Mouse (Mus musculus): ENCODE measurements at regions not wholly inside any gene's neighbourhood (a gene's known extent, or its start where the extent isn't known, plus 50 kb on each side); places are given as distances from the start of the nearest gene placed in this dataset.

GRCm38 (mm10) chr16:76453457-76454200 is 80.0 kb upstream of the Nrip1 start:
- 63% methylated on average over 11 of the region's 11 CpGs for WGBS
- H3K4me1 ChIP-seq (ENCODE audit: control insufficient read depth, insufficient read depth) = no peaks in the 10 kb centered on the region
- H3K9me3 ChIP-seq (replicated peaks; ENCODE audit: control insufficient read depth, low read length) = no peaks in the 10 kb centered on the region
- H3K9ac ChIP-seq (replicated peaks; ENCODE audit: low read depth, low read length) = no peak overlapping the region
- H3K36me3 ChIP-seq (replicated peaks; ENCODE audit: control insufficient read depth, insufficient read depth, low read length) = no peaks in the 10 kb centered on the region
- TF ChIP-seq CTCF (IDR thresholded peaks at IDR 0.05; ENCODE audit: low read depth) (no peak), EP300 (IDR thresholded peaks at IDR 0.05; ENCODE audit: low read depth) (no peak)
- H3K4me2 ChIP-seq (ENCODE audit: low read depth, low read length) = no peak overlapping the region
- H3K27ac ChIP-seq (ENCODE audit: low read depth) = no peak overlapping the region
- DNase-seq (ENCODE audit: low spot score) (no peak), ATAC-seq (ENCODE audit: insufficient read depth, low read depth) (no peak)
- no peaks in the 10 kb centered on the region for H3K27me3 ChIP-seq (ENCODE audit: control insufficient read depth, insufficient read depth, low read length)
- no peak overlapping the region for H3K4me3 ChIP-seq (ENCODE audit: low read depth, low read length)

- ATAC-seq (ENCODE audit: insufficient read depth, low read depth) = no peak
- no peaks in the 10 kb centered on the region for H3K27me3 ChIP-seq (ENCODE audit: control insufficient read depth, insufficient read depth, low read length)
- no peak overlapping the region for H3K9ac ChIP-seq (replicated peaks; ENCODE audit: low read depth, low read length)
- H3K9me3 ChIP-seq (replicated peaks; ENCODE audit: control insufficient read depth, low read length) = no peaks in the 10 kb centered on the region
- H3K4me3 ChIP-seq (ENCODE audit: low read depth, low read length) = no peak overlapping the region
- H3K36me3 ChIP-seq (replicated peaks; ENCODE audit: control insufficient read depth, insufficient read depth, low read length) = no peaks in the 10 kb centered on the region
- no peaks in the 10 kb centered on the region for H3K4me1 ChIP-seq (ENCODE audit: control insufficient read depth, insufficient read depth)
- no peak for DNase-seq (ENCODE audit: low spot score)
- WGBS = 25% methylated on average over 3 of the region's 3 CpGs
- H3K4me2 ChIP-seq (ENCODE audit: low read depth, low read length) = no peak overlapping the region
- TF ChIP-seq CTCF (IDR thresholded peaks at IDR 0.05; ENCODE audit: low read depth) (no peak), EP300 (IDR thresholded peaks at IDR 0.05; ENCODE audit: low read depth) (no peak)
- H3K27ac ChIP-seq (ENCODE audit: low read depth) = no peak overlapping the region
These were observed 75.1 kb upstream of the Nrip1 start for GRCm38 (mm10) chr16:76448773-76449172.

- Histone ChIP-seq H3K4me1 (ENCODE audit: control insufficient read depth, insufficient read depth) (no peaks in the 10 kb centered on the region), H3K4me2 (ENCODE audit: low read depth, low read length) (no peak overlapping the region), H3K36me3 (replicated peaks; ENCODE audit: control insufficient read depth, insufficient read depth, low read length) (no peaks in the 10 kb centered on the region), H3K9me3 (replicated peaks; ENCODE audit: control insufficient read depth, low read length) (no peaks in the 10 kb centered on the region), H3K9ac (replicated peaks; ENCODE audit: low read depth, low read length) (no peak overlapping the region), H3K27ac (ENCODE audit: low read depth) (no peak overlapping the region), H3K4me3 (ENCODE audit: low read depth, low read length) (no peak overlapping the region), H3K27me3 (ENCODE audit: control insufficient read depth, insufficient read depth, low read length) (no peaks in the 10 kb centered on the region)
- TF ChIP-seq EP300 (IDR thresholded peaks at IDR 0.05; ENCODE audit: low read depth) (no peak), CTCF (IDR thresholded peaks at IDR 0.05; ENCODE audit: low read depth) (no peak)
- DNase-seq (ENCODE audit: low spot score) = no peak
- ATAC-seq (ENCODE audit: insufficient read depth, low read depth) = no peak
- 55% methylated on average over 3 of the region's 3 CpGs for WGBS
These were observed 73.4 kb upstream of the Nrip1 start for GRCm38 (mm10) chr16:76447033-76447432.

DNA sequence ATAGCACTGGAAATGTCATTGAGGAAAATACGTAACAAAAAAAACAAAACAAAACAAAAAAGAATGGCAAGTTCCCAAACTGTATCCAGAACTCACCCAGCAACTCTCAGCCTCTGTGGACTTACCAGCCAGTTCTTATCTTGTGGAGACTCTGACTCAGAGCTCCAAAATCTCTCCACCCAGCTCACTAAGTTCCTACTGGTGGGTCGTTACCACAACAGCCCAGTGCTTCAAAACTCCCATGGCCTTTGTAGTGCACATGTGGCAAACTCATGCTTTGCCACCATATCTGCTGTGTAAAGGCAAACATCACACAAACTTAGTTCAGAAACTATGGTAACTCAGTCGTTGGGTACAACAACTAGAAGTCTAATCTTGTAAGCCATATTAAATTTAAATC is 71.0 kb upstream of the Nrip1 start:
- DNase-seq (ENCODE audit: low spot score) (no peak), ATAC-seq (ENCODE audit: insufficient read depth, low read depth) (no peak)
- Histone ChIP-seq H3K9ac (replicated peaks; ENCODE audit: low read depth, low read length) (no peak overlapping the region), H3K4me1 (ENCODE audit: control insufficient read depth, insufficient read depth) (no peaks in the 10 kb centered on the region), H3K36me3 (replicated peaks; ENCODE audit: control insufficient read depth, insufficient read depth, low read length) (no peaks in the 10 kb centered on the region), H3K4me2 (ENCODE audit: low read depth, low read length) (no peak overlapping the region), H3K27me3 (ENCODE audit: control insufficient read depth, insufficient read depth, low read length) (no peaks in the 10 kb centered on the region), H3K4me3 (ENCODE audit: low read depth, low read length) (no peak overlapping the region), H3K27ac (ENCODE audit: low read depth) (no peak overlapping the region), H3K9me3 (replicated peaks; ENCODE audit: control insufficient read depth, low read length) (no peaks in the 10 kb centered on the region)
- WGBS = 45% methylated on average over 3 of the region's 3 CpGs
- TF ChIP-seq EP300 (IDR thresholded peaks at IDR 0.05; ENCODE audit: low read depth) (no peak), CTCF (IDR thresholded peaks at IDR 0.05; ENCODE audit: low read depth) (no peak)

DNA sequence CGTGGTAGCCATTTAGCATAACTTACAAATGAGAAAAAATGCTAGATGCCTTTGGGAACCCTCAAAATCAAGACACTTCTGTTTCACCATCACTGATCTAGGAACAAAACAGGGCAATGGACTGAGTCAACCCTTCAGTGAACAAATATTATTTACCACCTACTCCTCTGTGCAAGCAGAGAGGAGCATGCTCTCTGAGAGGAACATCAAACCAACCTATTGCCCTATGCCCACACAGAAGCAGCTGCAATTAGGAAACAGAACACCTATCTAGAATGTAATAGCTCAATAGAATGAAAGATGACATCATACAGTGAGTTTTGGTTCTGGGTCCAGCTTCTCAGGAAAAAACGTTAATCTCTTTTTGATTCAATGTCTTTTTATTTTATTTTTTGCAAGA is 69.0 kb upstream of the Nrip1 start:
- no peak for DNase-seq (ENCODE audit: low spot score)
- H3K36me3 ChIP-seq (replicated peaks; ENCODE audit: control insufficient read depth, insufficient read depth, low read length) = no peaks in the 10 kb centered on the region
- no peak overlapping the region for H3K9ac ChIP-seq (replicated peaks; ENCODE audit: low read depth, low read length)
- TF ChIP-seq CTCF (IDR thresholded peaks at IDR 0.05; ENCODE audit: low read depth) (no peak), EP300 (IDR thresholded peaks at IDR 0.05; ENCODE audit: low read depth) (no peak)
- no peaks in the 10 kb centered on the region for H3K4me1 ChIP-seq (ENCODE audit: control insufficient read depth, insufficient read depth)
- no peaks in the 10 kb centered on the region for H3K9me3 ChIP-seq (replicated peaks; ENCODE audit: control insufficient read depth, low read length)
- no peak overlapping the region for H3K27ac ChIP-seq (ENCODE audit: low read depth)
- no peak overlapping the region for H3K4me3 ChIP-seq (ENCODE audit: low read depth, low read length)
- no peak overlapping the region for H3K4me2 ChIP-seq (ENCODE audit: low read depth, low read length)
- H3K27me3 ChIP-seq (ENCODE audit: control insufficient read depth, insufficient read depth, low read length) = no peaks in the 10 kb centered on the region
- no peak for ATAC-seq (ENCODE audit: insufficient read depth, low read depth)
- WGBS = 86% methylated on average over 2 of the region's 2 CpGs

Data from heart, postnatal 0 days (tissue).